Mouse (Mus musculus): ENCODE measurements around the gene Olfr251.
"Not testable (repeated sequence)": the region's sequence is repeated elsewhere in the genome, so short reads cannot be mapped to it uniquely, and the experiment has no call there.

Gene Olfr251

GRCm38 (mm10) chr9:38376786-38377185 is at the start of gene Olfr251:
Olfr251 (plus strand) TSS chr9:38377086.
- no peak for DNase-seq (ENCODE audit: extremely low read depth, insufficient read length, low spot score)

- DNase-seq (ENCODE audit: extremely low read depth, insufficient read length, low spot score), result no peak
These were observed 48.1 kb upstream of the Olfr251 start, which contains the start of gene Olfr25 for GRCm38 (mm10) chr9:38328760-38329159. Olfr25 (plus strand) TSS chr9:38329060.

GRCm38 (mm10) chr9:38348111-38348510 is 28.8 kb upstream of the Olfr251 start, which contains the start of gene Olfr898:
Olfr898 (plus strand) TSS chr9:38348411.
- DNase-seq (ENCODE audit: extremely low read depth, insufficient read length, low spot score), result no peak

DNA sequence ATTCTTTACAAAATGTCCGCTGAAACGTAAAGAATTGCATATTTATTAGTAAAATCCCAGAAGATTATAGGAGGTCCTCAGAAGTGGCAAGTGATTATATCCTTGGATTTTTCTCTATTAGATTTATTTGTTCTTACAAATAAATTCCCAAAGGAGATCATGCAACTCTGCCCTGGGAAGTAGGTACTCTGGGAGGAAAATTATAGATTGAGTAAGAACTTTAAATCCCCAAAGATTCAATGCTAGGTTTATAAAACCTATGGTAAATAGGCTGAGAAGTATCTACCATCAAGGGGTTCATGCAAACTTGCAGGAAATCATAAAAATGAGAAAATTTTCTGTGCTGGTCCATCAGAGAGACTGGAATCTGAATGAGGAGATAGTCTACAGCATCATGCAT is 10.3 kb upstream of the Olfr251 start, which contains the start of gene Olfr250:
Gene Olfr250, plus strand, starts transcription at position 301 of the 400 bp plus-strand sequence.
- no peak for DNase-seq (ENCODE audit: extremely low read depth, insufficient read length, low spot score)

DNA sequence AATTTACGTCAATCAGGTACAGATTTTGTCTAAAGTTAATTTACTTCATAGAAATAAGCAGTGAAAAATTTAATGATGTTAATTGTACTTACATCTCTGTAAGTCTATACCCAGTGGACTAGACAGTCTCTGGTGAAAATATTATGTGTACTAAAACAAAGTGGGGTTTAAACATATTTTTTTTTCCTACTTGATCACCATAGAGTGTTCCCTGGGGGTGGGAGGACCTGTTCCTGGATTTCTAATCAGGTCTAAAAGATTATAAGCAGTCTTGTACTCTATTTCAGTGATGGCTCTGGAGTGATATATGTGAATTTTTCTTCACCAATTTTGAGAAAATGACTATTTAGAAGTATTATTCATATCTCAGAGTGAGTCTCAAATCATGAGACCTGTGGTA is 24.5 kb downstream of the Olfr251 start, which contains the start of gene Olfr147:
Gene Olfr147, plus strand, starts transcription at position 301 of the 400 bp plus-strand sequence.
- no peak for DNase-seq (ENCODE audit: extremely low read depth, insufficient read length, low spot score)

DNA sequence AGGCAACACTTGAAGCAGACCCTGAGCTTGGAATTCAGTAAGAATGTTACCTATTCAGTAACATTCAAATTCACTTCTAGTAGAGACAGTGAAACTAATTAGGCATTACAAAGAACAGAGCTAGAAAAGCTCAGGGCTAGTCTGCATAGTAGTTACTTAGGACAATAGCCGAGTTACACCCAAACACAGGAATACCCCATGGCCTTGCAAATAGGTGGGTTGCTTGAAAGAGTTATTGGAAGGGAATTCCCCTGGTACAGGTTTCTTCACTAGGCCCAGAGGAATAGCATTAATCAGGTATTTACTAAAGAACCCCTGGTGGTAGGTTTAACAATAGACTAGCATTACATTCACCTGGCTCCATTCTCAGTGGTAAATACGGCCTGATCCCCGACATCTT is 30.6 kb downstream of the Olfr251 start:
- DNase-seq (ENCODE audit: extremely low read depth, insufficient read length, low spot score), result not testable (repeated sequence)

DNA sequence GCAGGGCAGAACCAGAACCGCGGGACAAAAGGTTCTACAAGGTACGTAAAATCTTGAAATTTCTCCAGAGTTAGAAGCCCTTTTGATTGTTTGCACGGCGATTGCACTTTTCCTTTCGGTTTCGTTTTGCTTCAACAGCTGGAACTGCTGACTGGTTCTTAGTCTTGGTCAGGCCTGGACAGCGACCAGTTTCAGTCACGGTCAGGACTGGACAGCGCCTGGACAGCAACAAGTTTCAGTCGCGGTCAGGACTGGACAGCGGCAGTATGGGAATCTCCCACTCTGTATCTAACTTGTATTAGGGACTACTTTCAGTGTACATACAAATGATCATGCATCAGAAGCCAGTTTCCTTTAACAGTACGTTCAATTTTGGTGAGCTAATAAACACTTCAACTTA is 36.6 kb downstream of the Olfr251 start:
- not testable (repeated sequence) for DNase-seq (ENCODE audit: extremely low read depth, insufficient read length, low spot score)

DNA sequence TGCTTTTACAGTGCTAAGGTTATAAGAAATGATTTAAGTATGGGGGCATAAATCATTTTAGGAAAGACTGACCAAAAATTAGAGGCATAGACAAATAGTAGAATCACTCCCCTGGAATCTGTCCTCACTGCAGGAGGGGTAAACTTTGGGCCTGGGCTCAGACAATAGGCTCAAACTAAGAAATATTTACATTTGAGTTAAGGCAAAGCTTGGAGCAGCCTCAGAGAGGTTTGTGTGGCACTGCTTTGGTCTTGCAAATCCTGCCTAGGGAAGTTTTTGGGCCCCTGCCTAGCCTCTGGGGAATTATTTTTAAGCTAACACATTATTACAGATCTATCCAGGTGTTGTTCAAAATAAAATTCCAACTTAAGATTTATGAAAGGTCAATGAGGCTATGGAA is 46.9 kb downstream of the Olfr251 start:
- DNase-seq (ENCODE audit: extremely low read depth, insufficient read length, low spot score), result no peak

DNA sequence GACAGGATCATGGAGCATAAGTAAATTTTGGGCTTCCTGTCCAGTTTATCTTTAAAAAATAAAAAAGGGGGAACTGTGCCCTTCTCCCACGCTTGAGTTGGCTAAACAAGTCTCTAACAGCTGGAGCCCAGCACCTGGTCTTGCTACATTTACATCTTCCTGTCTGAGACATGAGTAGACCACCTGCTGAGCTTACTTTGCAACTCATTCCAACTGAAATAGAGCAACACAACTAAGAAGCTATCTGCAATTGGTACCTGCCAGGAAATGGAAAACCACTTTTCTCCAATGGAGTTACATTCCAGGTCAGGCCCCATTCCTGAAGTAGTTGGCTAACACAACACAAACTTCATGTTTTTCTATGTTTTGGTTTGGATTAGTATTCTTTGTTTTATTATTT is 50.1 kb downstream of the Olfr251 start:
- DNase-seq (ENCODE audit: extremely low read depth, insufficient read length, low spot score), result no peak

DNA sequence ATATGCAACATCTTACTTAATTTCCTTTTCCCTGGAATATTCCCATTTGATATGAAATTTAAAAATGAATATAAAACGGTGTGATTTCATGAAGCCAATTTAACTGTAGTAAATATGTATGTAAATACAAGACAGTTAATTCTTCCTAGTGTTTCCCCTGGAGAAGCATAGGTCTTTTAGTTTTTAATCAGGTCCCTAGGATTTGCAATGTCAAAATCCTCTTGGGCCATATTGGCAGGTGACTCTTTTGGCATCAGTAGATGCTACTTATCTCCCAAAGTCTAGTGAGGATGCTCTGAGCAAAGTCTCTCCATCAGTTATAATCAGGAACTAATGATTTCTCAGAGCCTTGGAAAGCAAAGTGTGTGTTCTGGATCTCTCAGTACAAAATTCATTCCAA is 52.3 kb downstream of the Olfr251 start, which contains the start of gene Olfr901:
Gene Olfr901, plus strand, starts transcription at position 301 of the 400 bp plus-strand sequence.
- no peak for DNase-seq (ENCODE audit: extremely low read depth, insufficient read length, low spot score)
